Mouse (Mus musculus) induced T-regulatory cell, adult 2 months (primary cell): Measurements from ENCODE around the gene Lrit3.
"Not testable (repeated sequence)": the region's sequence is repeated elsewhere in the genome, so short reads cannot be mapped to it uniquely, and the experiment has no call there.

Source experiments
- DNase-seq: peaks from one replicate; pipeline ENCODE4 v3.0.0-alpha.2; 2012; ENCODE audit warnings: low read depth

Lrit3 gene

GRCm38 (mm10) chr3:129771210-129771609 lies 32.6 kb downstream of the Lrit3 start:
- no peak for DNase-seq

GRCm38 (mm10) chr3:129766971-129767794 lies 36.6 kb downstream of the Lrit3 start:
- no peak for DNase-seq

- DNase-seq = no peak
Observed at GRCm38 (mm10) chr3:129766106-129766505, 37.7 kb downstream of the Lrit3 start.

DNA sequence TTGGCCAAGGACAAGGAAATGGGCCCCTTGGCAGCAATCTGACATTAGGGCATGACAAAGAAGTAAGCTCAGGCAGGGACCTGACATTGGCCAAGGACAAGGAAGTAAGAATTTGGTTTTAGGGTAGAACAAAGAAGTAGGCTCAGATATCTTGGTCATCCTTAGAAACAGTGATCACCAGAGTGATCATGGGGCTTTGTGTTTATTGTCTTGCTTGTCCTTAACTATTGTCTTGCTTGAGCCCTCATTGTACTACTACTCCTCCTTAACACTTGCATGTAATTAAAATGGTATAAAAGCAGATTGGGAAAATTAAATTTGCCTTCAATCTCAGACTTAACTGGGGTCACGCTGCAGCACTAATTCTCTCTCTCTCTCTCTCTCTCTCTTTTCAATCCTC lies 46.2 kb downstream of the Lrit3 start:
- not testable (repeated sequence) for DNase-seq

DNA sequence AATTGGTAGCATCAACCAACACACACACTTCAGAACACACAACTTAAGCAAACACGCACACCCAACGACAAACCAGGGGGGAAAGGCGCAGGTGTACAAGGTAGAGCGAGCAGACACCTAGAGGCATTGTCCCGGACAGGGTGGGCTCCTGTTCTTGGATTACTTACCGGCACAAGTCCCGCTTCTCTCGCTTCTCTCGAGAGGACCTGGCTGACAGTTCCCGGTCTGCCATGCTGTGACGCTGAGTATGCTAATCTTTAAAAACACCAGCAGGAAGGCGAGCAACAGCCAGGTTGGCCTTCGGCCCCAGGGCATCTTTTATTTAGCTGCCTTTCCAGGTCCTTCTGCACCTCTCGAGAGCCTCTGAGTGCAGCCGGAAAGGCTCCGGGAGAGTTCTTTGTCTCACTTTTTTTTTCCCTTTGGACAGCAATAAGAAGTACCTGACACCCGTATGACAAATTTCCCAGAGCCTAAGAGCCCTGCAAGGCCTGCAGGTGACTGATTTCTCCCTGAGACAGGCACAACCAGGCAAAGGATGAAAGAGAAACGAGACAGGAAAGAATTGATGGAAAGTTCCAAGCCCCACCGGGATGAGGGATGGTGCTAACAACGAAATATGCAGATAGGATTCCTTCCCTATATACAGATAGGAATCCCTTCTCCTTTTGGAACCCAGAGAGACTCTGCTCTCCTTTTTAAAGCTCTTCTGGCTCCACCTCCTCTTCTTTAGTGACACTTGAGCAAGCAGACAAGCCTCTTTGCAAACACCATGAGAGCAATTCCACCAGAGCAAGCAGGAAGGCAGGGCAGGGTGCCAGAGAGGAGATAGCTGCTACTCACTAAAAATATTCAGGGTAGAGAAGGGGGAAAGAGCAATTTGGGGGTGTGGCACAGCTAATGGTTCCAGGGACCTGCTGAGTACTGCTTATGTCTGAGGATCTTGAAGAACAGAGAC lies 48.9 kb downstream of the Lrit3 start, which contains the start of gene Egf:
Gene Egf, minus strand, starts transcription at position 667 of the 955 bp plus-strand sequence.
- DNase-seq = no peak

DNA sequence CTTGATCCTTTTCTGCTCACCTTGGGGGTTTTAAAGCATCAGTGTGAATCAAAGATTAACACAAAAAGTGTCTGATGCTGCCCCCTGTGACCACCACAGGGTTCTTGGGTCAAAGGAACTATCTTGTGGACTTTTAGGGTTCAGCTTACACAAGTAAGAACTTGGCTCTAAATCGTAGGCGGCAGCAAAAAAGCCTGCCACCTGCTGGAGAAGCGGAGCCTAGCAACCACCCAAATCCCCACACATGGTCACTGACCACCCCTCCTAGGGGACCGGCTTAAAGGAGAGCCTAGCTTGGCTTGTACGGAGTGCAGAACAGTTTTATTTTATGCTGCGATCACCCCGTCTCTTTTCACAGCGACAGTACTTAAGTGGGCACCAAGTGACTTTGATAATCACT lies 59.0 kb downstream of the Lrit3 start:
- DNase-seq = peak; percentile 51

- no peak for DNase-seq
Observed at GRCm38 (mm10) chr3:129742781-129743180, 61.0 kb downstream of the Lrit3 start.

GRCm38 (mm10) chr3:129738291-129739183 lies 65.3 kb downstream of the Lrit3 start:
- no peak for DNase-seq
